Mouse (Mus musculus) cerebellum, adult 8-10 months (tissue): ENCODE results near the gene Ankrd52.
A peak's percentile ranks its signal among the peaks of the same experiment; 100 is the strongest.

Experiments
- DNase-seq: peaks from one replicate; pipeline ENCODE4 v3.0.0; 2022

The Ankrd52 gene

DNA sequence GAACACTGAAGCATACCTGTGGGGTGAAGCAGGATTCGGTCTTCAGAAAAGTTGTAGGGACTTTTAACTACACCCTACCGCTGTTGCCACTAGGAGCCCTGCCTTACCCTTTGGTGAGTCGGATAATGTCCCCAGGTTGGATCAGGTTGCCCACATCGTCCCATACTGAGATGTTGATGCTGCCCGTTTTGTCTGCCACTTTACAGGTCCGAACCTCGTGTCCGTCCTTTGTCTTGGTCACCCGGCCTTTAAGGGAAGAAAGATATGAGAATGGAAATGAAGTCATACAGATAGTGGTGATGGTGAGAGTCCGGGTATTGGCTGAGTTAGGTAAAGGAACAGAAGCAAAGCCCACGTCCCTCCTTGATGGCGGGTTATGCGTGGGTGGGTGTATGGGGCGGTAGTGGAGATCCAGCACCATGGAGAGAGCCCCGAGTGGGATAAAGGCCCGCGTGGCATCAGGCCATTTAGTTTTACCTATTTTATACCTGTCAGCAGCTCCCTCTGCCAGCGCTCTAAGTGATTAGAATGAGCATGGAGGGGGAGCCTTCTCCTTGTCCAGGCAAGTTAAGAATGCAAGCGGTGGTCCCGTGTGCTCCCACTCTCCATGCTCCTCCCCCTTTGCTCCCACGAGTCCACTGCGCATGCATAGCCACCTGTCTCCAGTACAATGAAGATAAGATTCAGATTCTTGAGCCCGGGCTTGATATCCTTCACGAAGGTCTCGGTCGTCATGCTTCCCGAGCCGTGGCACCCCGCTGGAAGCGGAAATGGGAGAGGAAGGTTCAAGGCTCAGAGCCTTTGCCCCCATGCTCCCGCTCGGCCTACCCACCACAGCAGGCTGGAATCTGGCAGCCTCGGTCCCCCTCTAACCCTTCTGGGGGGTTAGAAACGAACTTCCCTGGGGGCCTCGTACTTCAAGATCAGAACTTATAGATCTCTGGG, 31.9 kb downstream of the Ankrd52 start:
- no peak for DNase-seq

DNA sequence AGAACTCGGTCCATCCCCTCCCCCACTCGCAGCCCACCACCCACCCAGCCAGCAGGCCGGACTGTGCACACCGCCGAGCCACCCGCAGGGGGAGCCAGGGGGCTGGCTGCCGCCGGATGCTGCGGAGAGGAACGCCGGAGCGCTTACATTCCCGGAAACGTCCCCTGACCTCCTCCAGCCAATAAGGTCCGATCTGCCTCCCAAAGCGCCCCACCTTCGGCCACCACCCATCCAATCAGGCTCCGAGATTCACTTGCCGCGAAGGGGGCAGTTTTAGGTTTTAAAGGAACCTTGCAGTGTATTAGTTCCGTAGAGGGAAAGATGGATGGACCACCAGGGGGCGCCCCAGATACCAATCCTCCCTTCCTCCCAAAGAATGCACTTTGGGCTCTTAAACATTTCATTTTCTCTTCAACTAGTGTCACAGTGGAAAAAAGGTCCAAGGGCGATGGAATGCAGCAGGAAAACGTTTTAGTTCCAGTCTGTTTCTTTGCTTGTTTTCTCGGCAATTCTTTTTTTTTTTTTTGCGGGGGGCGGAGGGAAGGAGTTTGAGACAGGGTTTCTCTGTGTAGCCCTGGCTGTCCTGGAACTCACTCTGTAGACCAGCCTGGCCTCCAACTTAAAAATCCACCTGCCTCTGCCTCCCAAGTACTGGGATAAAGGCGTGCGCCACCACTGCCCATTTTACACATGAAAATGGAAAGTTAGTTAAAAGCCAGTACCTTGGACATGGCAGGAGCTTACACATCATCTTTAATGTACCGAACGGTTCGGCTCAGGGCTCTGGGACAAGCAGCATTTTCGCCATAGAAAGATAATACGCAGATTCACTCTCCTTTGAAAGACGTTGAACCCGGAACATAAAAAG, 33.0 kb downstream of the Ankrd52 start:
- peak; percentile 97 for DNase-seq

DNA sequence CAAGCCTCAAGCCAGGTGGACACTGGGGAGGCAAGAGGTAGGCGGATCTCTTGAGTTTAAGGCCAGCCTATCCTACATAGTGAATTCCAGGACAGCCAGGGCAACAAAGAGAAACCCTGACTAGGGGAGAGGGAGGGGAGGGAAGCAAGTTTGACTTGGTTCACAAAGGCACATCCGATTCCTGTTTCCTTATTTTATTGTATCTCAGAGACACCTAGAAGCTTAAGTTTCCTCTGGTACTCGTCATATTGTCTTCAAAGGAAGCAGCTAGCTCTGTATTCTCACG, 33.6 kb downstream of the Ankrd52 start:
- no peak for DNase-seq

DNA sequence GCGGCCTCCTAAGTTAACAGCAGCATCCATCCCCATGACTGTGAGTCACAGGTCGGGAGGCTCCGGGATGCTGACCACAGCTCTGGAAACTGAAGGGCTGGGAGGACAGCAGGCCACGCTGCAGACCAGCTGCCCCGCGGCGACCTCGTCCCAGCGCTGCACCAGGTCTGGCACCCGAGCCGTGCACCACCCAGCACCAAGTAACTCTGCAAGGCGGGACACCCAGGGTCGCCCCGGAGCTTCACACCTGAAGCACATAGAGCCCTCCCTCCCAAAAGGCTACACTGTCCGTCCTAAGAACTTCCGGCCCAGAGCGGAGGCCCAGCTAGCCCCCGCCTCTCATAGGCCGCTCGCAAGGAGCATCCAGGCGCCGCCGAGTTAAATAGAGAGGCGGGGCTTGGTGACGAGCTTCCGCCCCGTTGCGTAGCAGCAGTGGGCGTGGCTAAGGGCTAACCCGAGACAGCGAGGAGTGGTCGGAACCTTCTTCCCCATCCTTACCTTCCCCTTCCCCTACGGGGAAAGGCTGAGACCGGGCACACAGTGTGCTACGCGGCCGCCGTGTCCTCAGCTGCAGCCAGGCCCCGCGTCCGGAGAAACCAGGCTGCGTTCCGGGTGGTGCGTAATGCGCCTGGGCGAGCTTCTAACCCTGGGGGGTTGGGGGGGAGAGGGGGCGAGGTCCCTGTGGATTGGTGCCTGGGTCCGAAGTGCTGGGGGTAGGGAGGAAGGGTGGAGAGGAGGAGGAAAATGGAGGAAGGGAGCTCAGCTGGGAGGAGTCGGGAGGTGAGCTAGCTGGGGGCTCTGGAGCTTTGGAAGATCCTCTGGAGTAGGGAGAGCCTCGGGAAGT, 34.5 kb downstream of the Ankrd52 start, which contains the start of the genes Nabp2 and Rnf41:
Gene Nabp2 (minus strand): TSS at position 282 of the 844 bp plus-strand sequence.
Gene Rnf41 (plus strand): TSS at position 447 of the 844 bp plus-strand sequence.
- peak; percentile 93 for DNase-seq

DNA sequence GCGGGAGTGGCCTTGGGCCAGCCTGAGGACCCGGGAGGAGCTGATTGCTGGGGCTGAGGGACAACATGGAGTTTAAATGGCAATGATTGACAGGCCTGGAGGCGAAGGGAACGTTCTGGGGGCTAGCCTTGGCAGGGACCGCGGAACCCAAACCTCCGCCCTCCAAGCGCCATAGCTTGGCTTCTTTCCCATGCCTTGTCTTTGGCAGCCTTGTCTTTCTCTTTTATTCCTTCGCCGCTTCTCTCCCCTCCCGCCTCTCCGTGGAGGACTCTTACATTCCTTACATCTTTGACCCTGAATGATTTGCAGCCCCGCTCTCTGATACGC, 35.1 kb downstream of the Ankrd52 start:
- DNase-seq: peak; percentile 48

DNA sequence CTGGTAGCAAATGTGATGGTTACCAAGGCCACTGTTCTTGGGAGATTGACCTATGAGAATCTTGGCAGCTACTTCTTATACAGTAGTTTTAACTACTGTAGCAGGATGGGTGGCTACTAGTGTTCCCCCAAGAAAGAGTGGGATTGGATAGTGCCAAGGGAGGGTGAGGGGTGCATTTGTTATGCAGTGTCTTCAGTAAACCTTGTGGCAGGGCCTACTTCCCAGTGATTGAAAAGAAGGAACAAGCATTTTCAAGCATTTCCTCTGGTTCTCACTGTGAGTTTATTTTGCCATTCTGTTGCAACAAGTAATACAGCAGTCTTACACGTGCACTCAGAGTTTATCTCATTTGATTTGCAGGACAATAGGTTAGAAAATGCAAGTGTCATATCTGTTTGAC, 35.6 kb downstream of the Ankrd52 start:
- no peak for DNase-seq

DNA sequence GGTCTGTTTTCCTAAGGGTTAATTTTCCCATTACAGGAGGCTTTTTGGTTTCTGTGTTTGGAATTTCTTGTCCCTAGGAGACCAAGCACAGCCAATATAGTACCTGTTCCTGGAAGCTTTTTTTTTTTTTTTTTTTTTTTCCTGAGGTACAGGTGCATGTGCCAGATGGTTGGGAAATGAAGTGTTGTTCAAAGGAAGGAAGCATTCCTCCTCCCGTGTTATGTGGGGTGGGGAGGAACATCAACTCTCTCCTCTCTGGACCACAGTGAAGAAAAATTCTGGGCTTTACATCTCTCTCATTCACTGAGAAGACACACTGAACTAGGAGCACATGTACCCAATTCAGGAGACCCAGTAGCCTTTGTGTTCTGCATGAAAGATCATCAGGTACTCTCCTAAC, 36.2 kb downstream of the Ankrd52 start:
- DNase-seq: no peak

DNA sequence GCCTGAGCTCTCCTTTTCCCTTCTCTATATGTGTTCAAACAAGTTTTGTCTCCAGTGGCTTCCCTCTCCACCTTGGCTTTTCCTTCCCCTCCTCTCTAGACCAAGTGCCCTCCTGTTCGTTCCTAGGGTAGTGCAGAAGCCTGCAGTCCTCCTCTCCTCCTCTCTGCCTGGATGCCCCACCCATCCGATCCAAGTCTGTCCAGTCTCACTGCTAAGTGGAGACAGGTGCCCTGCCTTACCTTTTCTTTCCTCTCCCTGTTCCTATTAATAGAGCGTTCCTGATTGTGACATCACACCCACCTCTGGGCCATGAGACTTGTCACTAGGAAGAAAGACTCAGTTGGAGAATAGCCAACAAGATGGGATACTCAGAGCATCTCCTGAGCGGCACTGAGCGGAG, 37.9 kb downstream of the Ankrd52 start:
- DNase-seq: no peak

DNA sequence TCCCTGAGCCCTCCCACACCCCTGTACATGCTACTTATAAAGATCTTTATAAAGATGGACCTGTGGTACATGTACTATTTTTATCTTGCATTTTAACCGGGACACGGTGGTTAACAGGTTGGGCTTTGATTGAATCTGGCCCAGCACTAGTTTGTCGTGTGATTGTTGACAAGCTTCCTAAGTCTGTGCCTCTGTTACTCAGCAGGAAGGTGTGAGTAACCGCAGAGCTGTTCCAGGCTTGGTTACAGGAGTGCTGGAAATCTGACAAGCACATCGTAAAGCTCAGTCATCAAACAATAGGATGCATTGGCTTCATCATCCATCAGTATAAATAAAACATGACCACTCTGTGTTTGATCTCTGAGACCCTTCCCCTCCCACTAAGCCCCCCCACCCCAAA, 45.5 kb downstream of the Ankrd52 start:
- peak; percentile 33 for DNase-seq

DNA sequence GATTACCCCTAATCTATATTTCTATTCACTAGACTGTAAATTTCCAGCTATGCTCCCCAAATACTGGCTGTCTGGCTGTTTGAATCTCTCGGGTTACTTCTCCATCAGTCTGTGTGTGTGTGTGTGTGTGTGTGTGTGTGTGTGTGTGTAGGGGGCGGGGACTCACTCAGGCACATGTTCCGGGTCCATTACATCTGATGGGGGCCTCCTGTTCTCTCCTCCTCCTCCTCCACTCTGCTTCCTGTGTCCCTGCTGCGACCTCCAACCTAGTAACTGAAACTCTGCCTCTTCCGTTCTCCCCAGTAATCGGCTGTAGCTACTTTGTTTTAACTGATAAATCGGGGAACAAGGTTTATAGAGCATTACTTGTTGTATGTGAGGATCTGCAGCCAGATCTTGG, 47.7 kb downstream of the Ankrd52 start:
- DNase-seq: no peak

DNA sequence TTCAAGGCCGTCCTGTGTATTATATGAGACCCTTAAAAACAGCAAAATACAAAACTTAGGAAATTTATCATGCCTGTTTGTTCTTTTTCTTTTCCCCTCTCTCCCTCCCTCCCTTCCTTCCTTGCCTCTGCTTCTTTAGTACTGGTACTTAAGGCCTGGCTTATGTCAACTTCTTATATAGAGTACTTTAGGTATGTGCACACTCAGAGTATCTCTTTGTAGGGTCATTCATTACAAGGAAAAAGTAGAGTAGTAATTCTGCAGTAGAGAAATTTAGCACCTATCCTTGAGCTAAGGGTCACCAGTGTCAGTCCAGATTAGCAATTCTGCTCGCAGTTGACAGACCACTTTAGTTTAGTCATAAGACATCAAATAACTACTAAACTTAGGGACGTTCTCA, 48.3 kb downstream of the Ankrd52 start:
- no peak for DNase-seq

DNA sequence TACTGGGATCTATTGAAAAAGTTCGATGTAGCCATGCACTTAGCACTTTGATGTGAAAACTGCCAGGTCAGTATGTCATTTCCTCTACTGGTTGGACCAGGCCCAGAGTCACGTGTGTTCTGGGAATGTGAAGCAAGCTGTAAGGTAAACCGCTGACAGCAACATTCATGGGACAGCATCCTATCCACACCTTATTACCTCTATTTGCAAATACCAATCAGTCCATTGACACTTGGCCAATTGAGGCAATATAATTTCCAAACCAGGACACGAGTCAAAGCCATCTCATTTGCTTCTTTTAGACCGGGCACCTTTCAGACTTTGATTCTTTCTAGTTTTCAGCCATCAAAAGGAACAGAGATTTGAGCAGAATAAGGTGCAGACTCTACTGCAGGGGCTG, 52.1 kb downstream of the Ankrd52 start:
- DNase-seq: no peak

DNA sequence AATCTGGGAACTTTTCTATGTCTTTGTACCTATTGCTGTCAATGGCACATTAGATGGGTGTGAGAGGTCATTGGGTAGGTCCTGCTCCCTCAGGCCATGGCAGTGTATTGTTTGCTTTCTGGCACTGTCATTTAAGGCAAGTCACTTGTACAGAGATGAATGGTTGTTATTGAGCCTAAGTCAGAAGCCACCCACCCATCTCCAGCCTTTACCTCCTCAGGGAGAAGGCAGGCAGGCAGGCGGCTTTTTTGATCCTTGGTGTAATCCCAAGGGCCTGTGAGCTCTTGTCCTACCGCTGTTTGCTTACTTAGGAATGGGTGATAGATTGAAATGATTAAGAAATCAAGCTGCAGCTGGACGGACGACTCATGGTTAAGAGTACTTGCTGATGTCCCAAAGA, 52.5 kb downstream of the Ankrd52 start:
- no peak for DNase-seq

DNA sequence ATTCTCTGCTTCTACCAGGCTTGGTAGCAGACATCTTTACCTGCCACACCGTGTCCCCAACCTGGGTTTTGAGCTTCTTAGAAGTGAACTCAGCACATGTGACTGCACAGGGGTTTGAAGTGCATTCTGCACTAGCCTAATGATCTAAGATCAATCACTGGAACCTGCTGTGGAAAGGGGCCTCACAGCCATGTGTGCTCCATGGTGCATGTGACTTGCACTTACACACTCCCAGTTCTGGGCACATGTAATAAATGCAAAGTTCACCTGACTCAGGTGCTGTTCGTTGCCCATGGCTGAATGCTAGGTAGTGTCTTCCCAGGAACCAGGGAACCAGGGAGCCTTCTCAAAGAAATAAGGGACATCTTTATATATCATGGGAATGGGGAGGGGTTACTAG, 56.5 kb downstream of the Ankrd52 start:
- no peak for DNase-seq

DNA sequence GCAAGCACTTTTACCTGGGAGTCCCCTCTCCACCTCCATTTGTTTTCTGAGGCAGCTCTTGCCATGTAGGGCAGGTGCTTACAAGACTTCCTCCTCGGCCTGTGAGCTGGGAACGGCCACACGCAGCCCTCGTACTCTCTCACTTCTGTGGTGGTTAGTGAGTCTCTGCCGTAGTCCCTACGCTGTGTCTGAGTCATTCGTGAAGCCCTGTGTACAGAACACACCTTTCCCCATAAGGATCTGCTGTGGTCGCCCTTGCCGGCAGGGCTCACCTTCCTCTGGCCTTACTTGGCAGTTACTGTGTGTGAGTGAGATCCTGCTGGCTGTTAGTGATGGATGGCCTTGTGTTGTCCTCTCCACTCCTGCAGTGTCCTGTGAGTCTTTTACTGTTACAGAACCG, 57.8 kb downstream of the Ankrd52 start:
- peak; percentile 27 for DNase-seq

DNA sequence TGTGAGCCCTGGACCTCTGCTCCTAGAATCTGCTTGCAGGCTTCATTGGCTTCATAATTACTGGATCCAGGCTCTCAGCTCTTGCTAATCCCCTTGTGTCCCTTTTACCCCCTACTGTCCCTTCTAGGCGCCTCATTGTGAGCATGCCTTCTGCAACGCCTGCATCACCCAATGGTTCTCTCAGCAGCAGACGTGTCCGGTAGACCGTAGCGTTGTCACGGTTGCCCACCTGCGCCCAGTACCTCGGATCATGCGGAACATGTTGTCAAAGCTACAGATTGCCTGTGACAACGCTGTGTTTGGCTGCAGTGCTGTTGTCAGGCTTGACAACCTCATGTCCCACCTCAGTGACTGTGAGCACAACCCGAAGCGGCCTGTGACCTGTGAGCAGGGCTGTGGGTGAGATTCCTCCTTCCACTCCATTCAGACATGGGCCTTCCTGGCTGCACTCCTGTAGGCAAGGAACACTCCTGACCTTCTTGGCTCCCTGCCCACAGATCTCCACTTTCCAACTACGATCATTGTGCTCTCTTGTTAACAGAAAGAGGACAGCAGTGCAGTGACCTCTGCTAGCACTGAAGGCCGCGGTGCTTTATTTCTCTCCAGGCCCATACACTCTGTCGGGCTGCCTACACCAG, 58.4 kb downstream of the Ankrd52 start:
- DNase-seq: peak; percentile 65

DNA sequence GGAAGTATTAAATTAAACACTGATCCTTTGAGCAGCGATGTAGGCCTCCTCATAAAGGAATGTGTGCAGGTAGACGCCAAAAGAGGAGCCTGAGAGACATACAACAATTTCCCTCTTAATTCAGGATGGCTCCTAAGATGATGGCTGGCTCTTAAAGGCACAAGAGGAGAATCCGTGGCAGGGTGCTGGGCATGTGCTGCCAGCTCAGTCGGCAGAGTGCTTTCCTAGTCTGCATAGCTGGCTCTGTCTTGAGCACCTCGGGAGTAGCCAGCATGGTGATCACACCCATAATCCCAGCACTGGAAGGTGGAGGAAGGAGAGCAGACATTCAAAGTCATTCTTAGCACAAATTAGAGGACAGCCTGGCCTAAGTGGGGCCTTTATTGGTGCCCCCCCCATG, 59.0 kb downstream of the Ankrd52 start:
- peak; percentile 48 for DNase-seq

DNA sequence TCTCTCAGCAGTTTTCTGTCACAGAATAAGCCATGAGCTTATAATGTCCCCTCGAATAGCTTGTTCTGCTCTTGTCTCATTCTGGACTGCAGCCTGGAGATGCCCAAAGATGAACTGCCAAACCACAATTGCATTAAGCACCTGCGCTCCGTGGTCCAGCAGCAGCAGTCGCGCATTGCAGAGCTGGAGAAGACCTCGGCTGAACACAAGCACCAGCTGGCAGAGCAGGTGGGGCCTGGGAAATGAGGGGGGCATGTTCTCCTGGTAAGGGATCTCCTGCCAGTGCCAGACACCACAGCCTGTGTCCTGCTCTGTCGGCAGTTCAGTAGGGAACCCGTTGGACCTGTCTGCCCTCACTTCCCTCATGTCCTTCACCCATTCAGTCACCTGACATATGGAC, 59.5 kb downstream of the Ankrd52 start:
- peak; percentile 53 for DNase-seq

DNA sequence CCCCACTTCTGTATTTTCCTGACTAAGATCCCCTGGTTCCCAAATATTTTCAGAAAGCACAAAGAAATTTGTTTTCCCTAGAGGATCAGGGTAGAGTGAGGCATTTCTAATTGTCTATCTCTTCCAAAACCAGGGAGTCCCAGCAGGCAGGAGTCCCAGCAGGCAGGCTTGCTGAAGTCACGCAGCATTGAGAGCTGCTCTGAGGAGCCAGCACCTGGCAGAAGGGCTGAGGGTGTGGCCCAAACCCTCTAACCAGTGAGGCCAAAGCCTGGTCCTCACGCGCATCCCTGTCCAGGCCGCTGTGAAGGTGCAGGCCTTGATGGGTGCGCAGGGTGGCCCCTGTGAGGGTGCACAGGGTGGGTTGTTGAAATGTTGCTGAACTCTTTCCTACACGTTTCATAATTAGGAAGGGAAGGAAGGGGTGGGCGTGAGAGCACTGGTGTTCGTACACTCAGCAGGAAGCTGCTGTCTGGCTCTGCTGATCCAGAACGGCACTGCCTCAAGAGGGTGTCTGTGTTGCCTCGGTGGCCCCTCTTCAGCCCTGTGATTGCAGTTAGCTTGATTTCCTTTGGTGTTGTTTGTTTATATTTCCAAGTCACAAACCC, 61.9 kb downstream of the Ankrd52 start:
- no peak for DNase-seq

DNA sequence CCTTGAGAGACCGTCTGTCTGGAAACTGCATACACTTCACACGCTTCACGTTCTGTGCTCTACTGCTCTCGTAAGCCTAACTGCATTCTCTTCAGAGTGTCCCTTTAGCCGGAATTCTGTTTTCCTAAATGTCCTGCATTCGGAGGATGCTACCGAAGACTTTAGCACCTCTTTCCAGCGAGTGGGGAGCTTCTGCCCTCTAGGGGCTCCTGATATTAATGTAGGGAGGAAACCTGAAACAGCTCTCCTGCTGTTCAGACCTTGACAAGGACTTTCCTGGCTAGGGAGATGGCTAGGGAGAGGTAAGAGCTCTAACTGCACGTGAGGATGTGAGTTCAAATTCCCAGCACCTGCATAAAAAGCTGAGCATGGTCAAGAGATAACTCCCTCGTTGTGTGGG, 63.5 kb downstream of the Ankrd52 start:
- DNase-seq: no peak

DNA sequence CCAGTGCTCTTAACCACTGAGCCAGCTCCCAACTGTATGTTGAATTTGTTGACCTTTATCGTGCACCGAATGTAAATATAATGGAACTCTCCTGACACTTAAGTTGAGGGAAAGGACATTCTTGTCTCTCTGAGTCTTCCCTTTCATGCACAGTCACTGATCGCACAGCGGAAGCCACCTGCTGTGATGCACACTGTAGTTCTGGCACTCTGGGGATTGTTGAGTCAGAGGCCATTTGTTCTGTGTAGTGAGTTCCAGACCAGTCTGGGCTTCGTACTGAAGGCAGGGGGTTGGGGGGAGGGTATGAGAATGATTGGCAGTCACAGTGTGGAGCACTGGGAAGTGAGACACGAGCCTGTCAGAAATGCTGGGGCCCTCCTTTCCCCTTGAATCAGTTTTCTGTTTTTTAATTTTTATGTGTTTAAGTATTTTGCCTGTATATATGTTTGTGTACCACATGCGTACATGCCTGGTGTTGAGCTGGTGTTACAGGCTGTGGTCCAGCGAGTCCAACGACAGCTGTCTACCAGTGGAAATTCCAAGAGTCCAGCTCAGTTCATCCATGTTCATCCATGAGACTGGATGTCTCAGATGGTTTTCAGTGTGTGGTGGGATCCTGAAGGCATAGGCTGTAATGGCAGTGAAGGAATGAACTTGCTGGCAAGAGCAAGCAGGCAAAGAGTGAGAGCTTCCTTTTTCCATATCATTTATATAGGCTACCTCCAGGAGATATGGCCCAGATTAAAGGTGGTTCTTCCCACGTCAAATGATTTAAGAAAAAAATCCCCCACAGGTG, 64.6 kb downstream of the Ankrd52 start:
- DNase-seq: no peak
